Mouse (Mus musculus): Measurements from ENCODE around the gene Tifab. TPM values are rescaled to one million over a fixed set of nuclear protein-coding genes. Genes with fewer than 3 reads are reported as not detected.

Gene Tifab
- polyA plus RNA-seq, 1 experiment from 2014 or later: 4.0 TPM

DNA sequence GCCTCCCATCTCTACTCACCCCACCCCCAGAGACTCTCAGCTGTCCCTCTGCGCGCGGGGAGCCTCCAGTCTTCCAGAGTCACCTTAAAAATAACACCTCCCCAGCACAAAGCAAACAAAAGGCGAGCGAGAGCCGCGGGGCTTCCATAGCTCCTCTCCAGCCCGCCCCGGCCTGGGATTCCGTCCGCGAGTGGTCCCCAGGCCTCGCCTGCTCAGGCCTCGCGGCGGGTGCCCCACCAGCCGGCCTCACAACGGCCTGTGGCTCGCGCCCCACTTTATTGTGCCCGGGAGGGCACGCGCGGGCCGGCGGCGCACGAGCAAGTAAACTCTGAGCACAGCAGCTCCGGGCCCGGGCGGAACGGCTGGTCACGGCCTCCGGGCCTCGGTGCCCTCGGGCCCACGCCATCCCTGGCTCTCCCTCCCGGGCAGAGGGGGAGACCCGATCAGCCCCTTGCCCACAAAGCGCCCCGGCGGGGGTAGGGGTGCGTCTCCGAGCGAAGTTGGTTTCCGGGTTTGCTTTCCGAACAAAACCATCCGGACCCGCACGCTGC lies 44.0 kb downstream of the Tifab start:
- under 1% methylated on average over 50 of the region's 50 CpGs for WGBS
- H3K4me1 ChIP-seq: peaks cover 32% of the 10 kb centered on the region
- 0 out of 2 replicates have a peak, but pooled peaks cover 4% of the 10 kb centered on the region for H3K36me3 ChIP-seq
- peak overlapping the region; percentile 83 for H3K4me3 ChIP-seq (replicated peaks)
- H3K27me3 ChIP-seq (replicated peaks): no peaks in the 10 kb centered on the region
- no peak; the same call in 1 of the 2 replicates for ATAC-seq (ENCODE audit: insufficient read depth, low FRiP score, low read depth)
- H3K27ac ChIP-seq: peak overlapping the region; percentile 81
- H3K4me2 ChIP-seq: peak overlapping the region; percentile 77
- H3K9ac ChIP-seq: peak overlapping the region; percentile 76
- no peaks in the 10 kb centered on the region for H3K9me3 ChIP-seq

DNA sequence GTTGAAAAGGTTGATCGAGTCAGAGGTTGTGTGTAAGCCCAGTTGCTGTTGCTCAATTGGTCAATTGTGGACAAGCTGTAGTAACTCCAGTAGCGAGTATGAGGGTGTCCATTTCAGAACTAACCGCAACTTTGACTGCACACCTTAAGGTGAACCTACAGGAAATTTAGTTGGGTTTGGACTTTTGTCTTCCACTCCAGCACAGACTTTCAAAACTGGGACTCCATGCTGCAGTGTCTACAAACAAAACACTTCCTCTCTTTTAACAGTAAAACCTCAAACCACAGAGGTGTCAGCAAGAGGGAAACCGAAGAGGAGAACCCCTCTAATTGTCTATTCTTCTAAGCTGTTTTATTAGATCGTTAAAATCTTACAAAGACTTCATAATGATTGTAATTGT lies 44.7 kb downstream of the Tifab start:
- 0 out of 2 replicates have a peak, but pooled peaks cover 5% of the 10 kb centered on the region for H3K36me3 ChIP-seq

DNA sequence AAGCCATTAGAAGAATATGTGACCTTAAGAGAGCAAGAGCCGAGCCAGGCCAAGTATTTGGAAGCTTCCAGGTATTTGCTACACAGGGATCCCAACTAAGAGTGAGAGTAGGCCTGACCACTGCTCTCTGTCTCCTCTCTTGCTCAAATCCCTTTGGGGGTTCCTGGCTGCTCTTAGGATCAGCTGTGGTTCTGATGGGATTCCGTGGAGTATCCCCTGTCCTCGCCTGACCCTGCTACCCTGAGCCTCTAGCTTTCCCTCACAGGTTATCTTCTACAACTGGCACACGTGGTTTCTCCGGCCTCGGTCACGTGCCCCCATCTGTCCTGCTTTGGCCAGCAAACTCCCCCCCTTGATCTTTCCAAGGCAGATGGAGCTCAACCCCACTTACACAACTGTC lies 45.7 kb downstream of the Tifab start:
- Histone ChIP-seq H3K9ac (no peak overlapping the region), H3K4me2 (peak overlapping the region; percentile 77), H3K4me3 (replicated peaks) (0 out of 2 replicates have a peak overlapping the region, but pooled peaks have one; percentile 10)

More for the DNA sequence above, 44.7 kb downstream of the Tifab start:
- H3K27me3 ChIP-seq (replicated peaks): no peaks in the 10 kb centered on the region
- H3K9me3 ChIP-seq: no peaks in the 10 kb centered on the region
- peaks cover 32% of the 10 kb centered on the region for H3K4me1 ChIP-seq
- H3K4me2 ChIP-seq: peak overlapping the region; percentile 77
- WGBS: 35% methylated on average over 5 of the region's 5 CpGs
- H3K4me3 ChIP-seq (replicated peaks): peak overlapping the region; percentile 83
- no peak for ATAC-seq (ENCODE audit: insufficient read depth, low FRiP score, low read depth)
- H3K27ac ChIP-seq: peak overlapping the region; percentile 54; the same call in 1 of the 2 replicates
- peak overlapping the region; percentile 76; the same call in 1 of the 2 replicates for H3K9ac ChIP-seq

DNA sequence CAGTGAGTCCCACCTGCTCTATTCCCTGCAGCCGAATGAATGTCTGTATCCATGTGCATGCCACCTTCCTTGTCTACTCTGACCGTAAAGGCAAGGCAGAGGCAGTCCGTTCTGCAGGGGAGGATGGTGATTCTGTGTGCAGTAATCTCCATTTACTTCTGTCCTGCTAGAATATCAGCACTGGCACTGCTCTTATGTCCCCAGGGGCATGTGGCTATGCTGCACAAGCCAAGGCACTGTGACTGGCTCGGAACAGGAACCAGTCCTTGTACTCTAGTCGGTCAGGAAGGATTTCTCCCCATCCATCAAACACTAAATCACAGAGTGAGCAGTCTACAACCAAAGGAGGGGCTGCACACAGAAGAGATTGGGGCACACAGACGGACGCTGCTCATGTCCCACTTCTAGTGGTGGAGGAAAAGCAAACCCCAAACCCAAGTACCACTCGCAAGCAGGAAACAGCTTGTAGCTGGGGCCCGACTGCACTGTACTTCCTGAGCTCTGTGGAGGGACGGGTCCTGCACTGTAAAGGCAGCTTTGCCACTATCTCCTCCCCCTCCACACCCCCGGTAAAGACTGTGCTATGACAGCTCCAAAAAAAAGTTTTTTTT lies 46.3 kb downstream of the Tifab start:
- 64% methylated on average over 11 of the region's 11 CpGs for WGBS
- Histone ChIP-seq H3K36me3 (peaks cover 17% of the 10 kb centered on the region), H3K4me2 (peak overlapping the region; percentile 77), H3K4me3 (replicated peaks) (0 out of 2 replicates have a peak overlapping the region, but pooled peaks have one; percentile 10), H3K27me3 (replicated peaks) (no peaks in the 10 kb centered on the region), H3K9me3 (no peaks in the 10 kb centered on the region), H3K9ac (no peak overlapping the region), H3K4me1 (peaks cover 32% of the 10 kb centered on the region), H3K27ac (no peak overlapping the region)
- ATAC-seq (ENCODE audit: insufficient read depth, low FRiP score, low read depth): no peak

More for the DNA sequence above, 45.7 kb downstream of the Tifab start:
- H3K36me3 ChIP-seq: peaks cover 12% of the 10 kb centered on the region
- no peak for ATAC-seq (ENCODE audit: insufficient read depth, low FRiP score, low read depth)
- no peaks in the 10 kb centered on the region for H3K9me3 ChIP-seq
- peaks cover 32% of the 10 kb centered on the region for H3K4me1 ChIP-seq
- H3K27me3 ChIP-seq (replicated peaks): no peaks in the 10 kb centered on the region
- WGBS: 61% methylated on average over 7 of the region's 7 CpGs
- H3K27ac ChIP-seq: no peak overlapping the region

DNA sequence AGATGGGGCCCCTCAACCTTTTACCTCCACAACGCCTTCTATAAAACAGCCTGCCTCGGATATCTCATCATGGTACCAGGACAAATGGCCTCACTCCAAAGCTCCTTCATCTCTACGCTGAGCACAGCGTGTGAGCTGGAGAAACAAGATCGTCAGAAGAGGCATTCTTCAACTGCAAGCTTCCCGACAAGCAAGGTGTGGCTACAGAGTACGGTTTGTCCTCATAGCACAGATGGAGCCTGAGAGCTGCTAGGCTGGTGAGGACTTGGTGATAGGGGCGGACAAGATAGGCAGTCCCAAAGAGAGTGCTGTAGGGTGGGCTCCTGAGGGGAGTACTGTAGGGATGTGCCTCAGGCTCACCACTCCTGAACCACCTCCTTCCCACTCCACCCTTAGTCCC lies 48.1 kb downstream of the Tifab start:
- WGBS: 80% methylated on average over 8 of the region's 8 CpGs
- Histone ChIP-seq H3K4me2 (no peak overlapping the region), H3K4me1 (peaks cover 24% of the 10 kb centered on the region), H3K9ac (no peak overlapping the region), H3K4me3 (replicated peaks) (no peak overlapping the region), H3K36me3 (peaks cover 35% of the 10 kb centered on the region), H3K27ac (no peak overlapping the region), H3K27me3 (replicated peaks) (no peaks in the 10 kb centered on the region), H3K9me3 (no peaks in the 10 kb centered on the region)
- no peak for ATAC-seq (ENCODE audit: insufficient read depth, low FRiP score, low read depth)

DNA sequence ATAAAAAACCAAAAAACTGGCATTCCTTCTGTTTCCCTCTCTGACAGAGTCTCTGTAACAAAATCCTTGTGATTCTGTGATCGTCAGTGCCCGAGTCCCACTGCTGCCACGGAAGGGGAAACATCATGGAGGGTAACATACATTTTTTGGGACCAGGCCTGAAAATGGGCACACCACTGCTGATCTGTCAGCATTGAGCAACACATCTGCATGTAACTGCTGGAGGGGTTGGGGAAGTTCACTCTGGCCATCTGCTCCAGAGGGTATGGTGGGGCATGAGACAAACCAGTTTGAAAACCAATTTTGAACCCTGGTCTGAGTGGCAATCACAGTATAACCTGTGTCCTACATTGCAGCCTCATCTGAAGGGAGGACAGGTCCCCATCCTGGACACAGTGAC lies 49.1 kb downstream of the Tifab start:
- no peak overlapping the region for H3K4me2 ChIP-seq
- no peak for ATAC-seq (ENCODE audit: insufficient read depth, low FRiP score, low read depth)
- peaks cover 24% of the 10 kb centered on the region for H3K4me1 ChIP-seq
- no peak overlapping the region for H3K9ac ChIP-seq
- no peak overlapping the region for H3K4me3 ChIP-seq (replicated peaks)
- WGBS: 95% methylated on average over 3 of the region's 3 CpGs
- H3K36me3 ChIP-seq: peaks cover 44% of the 10 kb centered on the region
- H3K9me3 ChIP-seq: no peaks in the 10 kb centered on the region
- no peak overlapping the region for H3K27ac ChIP-seq
- H3K27me3 ChIP-seq (replicated peaks): no peaks in the 10 kb centered on the region

DNA sequence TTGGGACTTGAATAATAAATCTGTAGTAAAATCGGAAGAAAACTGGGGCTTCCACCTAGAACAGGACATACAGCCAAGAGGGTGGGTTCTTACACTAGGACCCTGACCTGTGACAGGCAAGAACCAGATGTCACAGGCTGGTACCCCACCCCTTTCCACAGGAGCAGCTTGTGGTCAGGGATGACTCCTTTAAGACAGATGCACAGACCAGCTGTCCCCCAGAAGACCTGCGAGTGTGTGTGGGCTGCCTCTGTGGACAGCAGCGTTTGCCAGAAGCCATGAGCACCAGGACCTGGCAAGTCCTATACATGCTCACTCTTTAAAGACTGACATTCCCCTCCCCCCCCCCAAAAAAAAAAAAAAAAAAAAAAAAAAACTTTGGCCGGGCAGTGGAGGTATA lies 49.7 kb downstream of the Tifab start:
- Histone ChIP-seq H3K36me3 (peaks cover 50% of the 10 kb centered on the region), H3K9me3 (no peaks in the 10 kb centered on the region), H3K4me1 (peaks cover 23% of the 10 kb centered on the region), H3K27ac (no peak overlapping the region), H3K9ac (no peak overlapping the region), H3K27me3 (replicated peaks) (no peaks in the 10 kb centered on the region), H3K4me2 (no peak overlapping the region), H3K4me3 (replicated peaks) (no peak overlapping the region)
- ATAC-seq (ENCODE audit: insufficient read depth, low FRiP score, low read depth): no peak
- 76% methylated on average over 4 of the region's 4 CpGs for WGBS

DNA sequence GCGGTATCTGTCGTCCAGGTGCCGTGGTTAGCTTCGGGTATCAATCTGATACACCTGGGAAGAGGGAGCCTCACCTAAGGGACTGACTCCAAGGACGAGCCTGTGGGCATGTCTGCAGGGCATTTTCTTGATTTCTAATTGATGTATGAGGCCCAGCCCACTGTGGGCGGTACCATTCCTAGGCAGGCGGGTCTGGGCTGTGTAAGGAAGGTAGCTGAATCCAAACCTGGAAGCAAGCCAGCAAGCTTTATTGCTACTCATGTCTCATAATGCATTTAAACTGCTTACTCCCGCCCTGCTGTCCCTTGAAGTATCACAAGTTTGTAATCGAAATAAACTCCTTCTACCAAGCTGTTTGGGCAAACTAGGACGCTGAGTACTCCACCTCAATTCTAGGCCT lies 53.1 kb downstream of the Tifab start:
- H3K27ac ChIP-seq: no peak overlapping the region
- H3K9ac ChIP-seq: no peak overlapping the region
- H3K4me2 ChIP-seq: no peak overlapping the region
- no peaks in the 10 kb centered on the region for H3K27me3 ChIP-seq (replicated peaks)
- peaks cover 67% of the 10 kb centered on the region for H3K36me3 ChIP-seq
- no peaks in the 10 kb centered on the region for H3K9me3 ChIP-seq
- no peaks in the 10 kb centered on the region for H3K4me1 ChIP-seq
- WGBS: 81% methylated on average over 10 of the region's 10 CpGs
- ATAC-seq (ENCODE audit: insufficient read depth, low FRiP score, low read depth): no peak
- H3K4me3 ChIP-seq (replicated peaks): no peak overlapping the region

Other genes starting within 250 kb of the Tifab start
- 311 and 348 TPM in 2 replicates for gene H2afy, start 42.5 kb downstream of the Tifab start, polyA plus RNA-seq (2015; fragmentation: Nextera tagmentation; extraction: Ambion mirVana)
- not detected in 2 replicates for gene Neurog1, start 73.3 kb upstream of the Tifab start, polyA plus RNA-seq (2015; fragmentation: Nextera tagmentation; extraction: Ambion mirVana)
- 12.4 and 13.7 TPM in 2 replicates for gene Cxcl14, start 117.7 kb upstream of the Tifab start, polyA plus RNA-seq (2015; fragmentation: Nextera tagmentation; extraction: Ambion mirVana)
- gene Gm3045, start 247.7 kb upstream of the Tifab start, polyA plus RNA-seq (2015; fragmentation: Nextera tagmentation; extraction: Ambion mirVana): not detected in 2 replicates

Data from stomach, embryonic 15.5 days (tissue).